Mouse (Mus musculus): Measurements from ENCODE around the gene Spindoc. TPM values are rescaled to one million over a fixed set of nuclear protein-coding genes. Genes with fewer than 3 reads are reported as not detected.

Spindoc gene
- 10 to 100 TPM; 35.4 to 39.4 TPM for total RNA-seq (2021)
- long read RNA-seq, experiment 1, transcript Spindoc-201 (6 exons, 3,152 nt) = major isoform, 9 of 22 reads
- long read RNA-seq, experiment 1, partial matches to known transcripts = 1 of 22 reads
- long read RNA-seq, experiment 1, other reads (novel, unspliced or antisense) = 11 of 22 reads
- long read RNA-seq, experiment 2, transcript Spindoc-201 (6 exons, 3,152 nt) = major isoform, 15 of 30 reads
- long read RNA-seq, experiment 2, partial matches to known transcripts = 3 of 30 reads
- long read RNA-seq, experiment 2, other reads (novel, unspliced or antisense) = 12 of 30 reads

DNA sequence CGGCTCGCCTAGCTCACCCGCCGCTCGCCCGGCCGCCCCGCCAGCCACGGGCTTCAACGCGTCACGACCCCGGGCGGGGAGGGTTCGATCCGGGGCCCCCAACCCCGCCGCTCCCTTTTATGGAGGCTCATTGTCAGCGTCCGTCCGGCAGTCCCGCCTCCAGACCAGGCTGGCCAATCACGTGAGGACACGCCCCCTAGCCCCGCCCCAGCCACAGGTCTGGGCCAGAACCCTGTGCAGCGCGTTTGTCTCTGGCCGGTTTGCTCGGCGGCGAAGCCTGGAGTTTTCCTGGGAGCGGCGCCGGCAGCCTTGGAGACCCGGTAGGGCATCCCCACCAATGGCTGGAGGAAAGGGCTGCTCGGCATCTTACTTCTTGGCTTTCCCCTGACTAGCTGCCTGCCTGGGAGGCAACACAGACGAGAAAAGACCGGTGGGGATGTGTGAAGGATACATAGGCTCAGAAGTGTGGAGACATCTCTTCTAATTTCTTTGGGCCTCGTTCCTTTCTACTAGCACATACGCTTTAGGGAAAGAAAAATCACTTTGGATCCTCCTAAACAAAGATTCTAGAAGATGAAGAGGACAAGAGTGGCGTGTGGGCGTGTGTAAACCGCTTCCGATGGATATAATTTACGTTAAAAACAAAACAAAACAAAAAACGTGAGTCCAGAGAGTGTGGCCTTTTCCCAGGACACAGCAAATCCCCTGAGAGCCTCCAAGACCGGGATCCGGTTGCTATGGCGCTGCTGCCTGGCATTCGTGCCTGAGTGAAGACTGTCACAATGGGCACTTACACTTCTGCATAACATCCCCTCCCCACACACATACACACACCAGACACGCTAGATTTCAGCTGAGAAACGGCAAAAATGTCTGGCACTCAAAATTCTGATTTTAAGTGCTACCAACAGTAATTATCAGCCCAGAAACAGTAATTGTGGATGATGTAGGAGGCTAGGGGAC is at the start of gene Spindoc:
Gene Spindoc, minus strand, starts transcription at position 92 of the 963 bp plus-strand sequence.
- DNase-seq (ENCODE audit: low spot score in 2 of 2) = peak; percentile 96 to 98

DNA sequence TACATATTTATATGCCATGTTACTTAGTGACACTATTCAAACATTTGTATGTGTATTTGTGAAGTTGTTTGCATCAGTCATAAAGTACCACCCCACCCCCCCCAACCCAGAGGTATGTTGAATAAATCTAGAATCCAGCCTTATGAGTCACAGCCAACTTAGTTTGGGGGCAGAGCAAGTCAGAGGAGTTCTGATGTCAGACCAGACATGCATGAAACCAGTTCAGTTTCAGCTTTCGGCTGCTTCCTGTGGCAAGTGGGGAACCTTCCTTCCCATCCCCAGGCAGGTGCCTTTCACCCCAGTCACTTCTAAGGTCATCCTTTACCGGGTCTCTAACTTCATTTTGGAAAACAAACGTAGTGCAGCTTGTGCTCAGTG is 42.6 kb upstream of the Spindoc start:
- DNase-seq (ENCODE audit: low spot score in 2 of 2) = no peak

DNA sequence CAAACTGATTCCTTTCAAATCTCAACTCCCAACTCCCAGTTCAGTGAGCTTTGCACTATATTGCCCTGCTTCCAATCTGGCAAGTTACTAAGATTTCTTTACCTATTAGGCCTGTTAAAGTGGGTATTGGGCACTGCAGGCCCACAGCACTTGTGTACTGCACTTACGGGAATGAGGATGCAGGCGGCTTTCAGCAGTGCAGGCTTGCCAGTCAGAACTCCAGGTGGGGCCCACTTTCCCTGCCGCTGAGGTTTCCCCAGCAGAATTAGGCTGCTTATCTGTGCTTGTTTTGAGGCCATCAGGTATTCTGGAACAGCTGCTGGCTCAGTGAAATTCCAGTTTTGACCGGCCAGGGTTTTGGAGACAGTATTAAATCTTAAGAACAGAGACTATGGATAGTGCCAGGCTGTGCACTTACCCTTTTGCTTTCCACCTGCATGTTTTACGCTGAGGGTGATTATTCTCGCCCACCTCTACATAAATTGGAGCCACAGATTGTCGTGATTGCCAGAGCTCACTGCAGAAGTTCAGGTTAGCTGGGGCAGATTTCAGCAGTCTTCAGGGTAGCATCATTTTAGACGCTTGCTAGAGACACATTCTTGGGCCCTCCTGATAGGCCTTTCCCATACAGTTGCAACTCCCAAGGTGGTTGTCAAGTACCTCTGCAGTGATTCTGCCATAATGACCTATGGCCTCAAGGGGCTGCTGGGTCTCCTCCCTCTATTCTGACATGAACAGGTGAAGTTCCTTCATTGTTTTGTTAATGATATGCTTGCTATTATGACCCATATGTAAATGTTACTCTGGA is 42.0 kb upstream of the Spindoc start:
- no peak for DNase-seq (ENCODE audit: low spot score in 2 of 2)

DNA sequence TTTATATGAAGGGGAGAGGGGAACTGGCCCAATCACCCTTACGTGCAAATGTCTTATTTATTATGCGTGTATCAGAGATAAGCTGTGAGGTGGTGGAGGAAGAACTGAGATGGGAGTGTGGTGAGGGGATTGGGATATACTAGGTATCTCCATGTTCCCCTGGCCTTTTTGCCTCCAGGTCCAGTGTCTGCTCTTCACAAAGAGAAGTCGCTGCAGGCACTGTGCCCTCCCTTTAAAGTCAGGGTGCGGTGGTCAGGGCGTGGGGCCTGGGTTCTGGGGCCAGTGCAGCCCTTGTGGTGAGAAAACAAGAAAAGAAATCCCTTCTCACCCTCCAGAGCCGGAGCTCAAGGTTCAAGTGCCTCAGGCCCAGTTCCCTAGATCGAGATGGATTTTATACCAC is 41.3 kb upstream of the Spindoc start:
- DNase-seq (ENCODE audit: low spot score in 2 of 2) = no peak

DNA sequence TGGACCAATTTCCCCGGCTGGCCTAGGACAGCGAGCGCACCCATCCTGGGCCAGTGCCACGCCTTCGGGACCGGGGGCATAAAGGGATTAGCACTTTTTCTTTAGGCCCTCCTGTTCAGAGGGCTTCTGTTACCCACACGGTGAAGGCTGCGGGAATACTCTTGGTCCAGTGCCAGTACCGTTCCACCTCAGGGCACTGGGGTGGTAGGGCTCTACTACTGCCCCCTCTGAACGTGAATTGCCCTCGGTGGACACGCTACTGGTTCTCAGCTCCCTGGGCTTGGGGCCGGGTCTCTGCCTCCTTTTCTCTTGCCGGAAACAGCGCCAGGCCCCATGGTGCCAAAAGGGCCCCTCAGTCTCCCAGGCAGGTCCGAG is 40.8 kb upstream of the Spindoc start:
- no peak for DNase-seq (ENCODE audit: low spot score in 2 of 2)

DNA sequence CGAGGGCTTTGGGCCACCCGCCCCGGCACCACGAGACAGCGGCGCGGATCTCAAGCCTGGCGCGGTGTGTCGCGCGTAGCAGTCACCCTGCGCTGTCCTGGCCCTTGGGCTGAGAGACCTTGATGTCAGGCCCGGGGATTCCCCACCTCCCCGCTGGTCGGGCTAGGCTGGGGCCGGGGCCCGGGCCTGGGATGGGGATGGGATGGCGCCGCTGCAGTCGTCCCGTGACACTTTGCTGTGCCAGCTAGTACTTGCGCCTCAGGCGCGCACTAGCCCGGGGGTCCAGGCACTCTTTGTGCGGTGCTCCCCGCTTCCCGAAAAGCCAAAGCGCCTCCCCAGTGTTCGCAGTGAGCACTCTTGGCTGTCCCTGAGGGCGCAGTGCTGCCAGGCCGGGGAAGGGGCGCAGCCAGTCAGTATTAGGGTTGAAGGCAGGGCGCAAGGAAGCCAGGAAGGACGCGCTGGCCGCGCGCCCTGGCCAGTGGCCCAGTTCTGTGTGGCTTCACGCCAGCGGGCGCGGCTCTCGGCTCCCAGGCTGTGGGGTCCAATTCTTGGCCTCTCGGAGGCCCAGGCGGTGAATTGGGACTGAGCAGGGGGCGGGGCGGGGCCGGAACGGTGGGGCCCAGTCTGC is 40.3 kb upstream of the Spindoc start:
- peak; percentile 66 to 79 for DNase-seq (ENCODE audit: low spot score in 2 of 2)

DNA sequence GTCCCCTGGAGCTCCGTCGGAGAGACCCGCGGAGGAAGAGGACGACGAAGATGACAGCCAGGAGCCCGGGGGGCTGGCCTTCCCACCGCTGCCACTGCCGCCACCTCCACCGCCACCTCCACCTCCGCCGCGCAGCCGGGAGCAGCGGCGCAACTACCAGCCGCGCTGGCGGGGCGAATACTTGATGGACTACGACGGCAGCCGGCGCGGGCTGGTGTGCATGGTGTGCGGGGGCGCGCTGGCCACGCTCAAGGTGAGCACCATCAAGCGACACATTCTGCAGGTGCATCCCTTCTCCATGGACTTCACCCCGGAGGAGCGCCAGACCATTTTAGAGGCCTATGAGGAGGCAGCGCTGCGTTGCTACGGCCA is 39.8 kb upstream of the Spindoc start:
- DNase-seq (ENCODE audit: low spot score in 2 of 2) = peak in 1 of 2 experiments; percentile 13

DNA sequence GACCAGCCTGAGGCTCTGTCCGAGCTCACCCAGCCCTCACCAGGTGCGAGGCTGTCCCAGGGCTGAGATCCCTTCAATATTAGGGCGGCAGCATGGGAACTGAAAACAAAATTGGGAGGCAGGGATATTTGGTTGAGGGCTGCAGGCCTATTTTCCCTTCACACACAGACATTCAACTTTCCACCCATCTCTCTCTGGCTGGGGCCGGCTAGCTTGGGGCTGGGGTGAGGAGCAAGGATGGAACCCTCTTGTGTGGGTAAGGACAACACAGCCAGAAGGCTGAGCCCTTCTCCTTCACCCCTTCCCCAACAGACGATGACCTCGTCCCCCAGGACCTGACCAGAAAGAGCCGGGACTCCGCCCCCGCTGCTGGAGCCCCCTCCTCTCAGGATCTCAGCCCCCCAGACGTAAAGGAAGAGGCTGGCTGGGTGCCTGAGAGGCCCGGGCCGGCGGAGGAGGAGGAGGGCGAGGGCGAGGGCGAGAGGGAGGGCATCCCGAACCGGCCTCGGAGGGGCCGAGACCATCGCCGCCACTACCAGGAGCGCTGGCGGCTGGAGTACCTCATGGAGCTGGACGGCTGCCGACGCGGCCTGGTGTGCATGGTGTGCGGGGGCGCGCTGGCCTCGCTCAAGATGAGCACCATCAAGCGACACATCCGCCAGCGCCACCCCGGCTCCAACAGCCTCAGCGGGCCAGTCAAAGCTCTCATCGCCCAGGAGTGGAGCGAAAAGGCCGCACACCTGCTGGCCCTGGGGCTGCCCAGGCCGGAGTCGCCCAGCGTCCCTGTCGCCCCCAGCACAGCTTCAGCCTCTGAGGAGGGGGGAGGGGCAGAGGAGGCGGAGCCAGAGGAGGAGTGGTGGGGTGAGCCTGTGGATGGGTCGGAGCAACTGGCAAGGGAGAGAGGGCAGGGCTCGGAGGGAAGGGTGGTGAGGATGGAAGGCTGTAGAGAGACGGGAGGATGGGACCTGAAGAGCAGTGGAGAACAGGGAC is 39.1 kb upstream of the Spindoc start:
- DNase-seq (ENCODE audit: low spot score in 2 of 2) = peak; percentile 16 to 30

DNA sequence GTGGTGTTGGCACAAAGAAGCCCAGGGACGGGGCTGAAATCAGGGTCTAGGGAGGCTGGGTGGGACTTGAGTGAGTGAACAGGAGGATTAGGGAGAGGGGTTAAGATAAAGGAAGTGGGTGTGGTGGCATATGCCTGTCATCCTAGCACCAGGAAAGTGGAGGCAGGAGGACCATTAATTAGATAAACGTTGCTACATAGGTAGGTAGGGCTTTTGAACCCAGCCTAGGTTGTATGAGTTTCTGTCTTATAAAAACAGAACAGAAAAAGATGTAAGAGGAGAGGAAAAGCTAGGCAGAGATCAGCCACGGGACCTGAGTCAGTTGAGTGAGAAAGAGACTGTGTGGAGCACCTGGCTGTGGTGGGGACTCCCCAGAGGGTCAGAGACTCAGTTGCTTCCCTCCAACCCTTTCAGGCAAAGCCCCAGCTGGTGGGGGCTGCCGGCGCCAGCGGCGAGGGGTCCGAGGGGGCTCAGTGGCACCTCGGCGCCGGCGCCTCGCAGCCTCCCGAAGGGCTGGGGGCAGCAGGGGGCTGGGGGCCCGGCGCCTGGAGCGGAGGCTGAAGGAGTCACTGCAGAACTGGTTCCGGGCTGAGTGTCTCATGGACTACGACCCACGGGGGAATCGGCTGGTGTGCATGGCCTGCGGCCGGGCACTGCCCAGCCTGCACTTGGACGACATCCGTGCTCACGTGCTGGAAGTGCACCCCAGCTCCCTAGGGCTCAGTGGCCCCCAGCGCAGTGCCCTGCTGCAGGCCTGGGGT is 38.2 kb upstream of the Spindoc start:
- DNase-seq (ENCODE audit: low spot score in 2 of 2) = no peak

DNA sequence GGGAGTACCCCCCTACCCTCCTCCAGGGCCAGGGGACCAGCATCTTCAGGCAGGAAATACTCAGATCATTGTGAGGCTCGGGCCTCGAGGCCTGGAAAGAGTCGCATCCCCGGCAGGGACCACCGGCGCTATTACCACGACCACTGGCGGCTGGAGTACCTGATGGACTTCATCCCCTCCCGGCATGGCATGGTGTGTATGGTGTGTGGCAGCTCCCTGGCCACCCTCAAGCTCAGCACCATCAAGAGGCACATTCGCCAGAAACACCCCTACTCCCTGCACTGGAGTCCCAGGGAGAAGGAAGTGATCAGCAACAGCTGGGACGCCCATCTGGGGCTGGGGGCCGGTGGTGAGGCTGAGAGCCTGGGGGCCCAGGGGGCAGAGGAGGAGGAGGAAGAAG is 37.3 kb upstream of the Spindoc start:
- no peak for DNase-seq (ENCODE audit: low spot score in 2 of 2)

DNA sequence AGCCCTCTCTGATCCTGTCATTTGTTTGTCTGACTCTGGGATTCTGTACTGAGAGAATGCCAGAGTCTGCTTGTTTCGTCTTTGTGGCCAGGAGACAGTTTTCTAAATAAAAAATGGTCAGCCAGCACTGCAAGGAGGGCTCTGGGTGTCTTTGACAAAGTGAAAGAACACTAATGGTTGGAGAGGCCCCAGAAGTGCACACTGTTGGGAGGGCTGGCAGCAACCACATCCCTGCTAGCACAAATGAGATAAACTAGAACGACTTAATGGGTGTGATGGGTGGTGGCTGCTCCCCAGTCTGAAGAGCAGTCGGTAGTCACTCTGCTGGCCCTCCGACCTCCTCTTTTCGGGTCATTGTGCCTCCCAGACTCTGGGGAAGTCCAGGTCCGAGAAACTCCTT is 36.3 kb upstream of the Spindoc start:
- DNase-seq (ENCODE audit: low spot score in 2 of 2) = no peak

DNA sequence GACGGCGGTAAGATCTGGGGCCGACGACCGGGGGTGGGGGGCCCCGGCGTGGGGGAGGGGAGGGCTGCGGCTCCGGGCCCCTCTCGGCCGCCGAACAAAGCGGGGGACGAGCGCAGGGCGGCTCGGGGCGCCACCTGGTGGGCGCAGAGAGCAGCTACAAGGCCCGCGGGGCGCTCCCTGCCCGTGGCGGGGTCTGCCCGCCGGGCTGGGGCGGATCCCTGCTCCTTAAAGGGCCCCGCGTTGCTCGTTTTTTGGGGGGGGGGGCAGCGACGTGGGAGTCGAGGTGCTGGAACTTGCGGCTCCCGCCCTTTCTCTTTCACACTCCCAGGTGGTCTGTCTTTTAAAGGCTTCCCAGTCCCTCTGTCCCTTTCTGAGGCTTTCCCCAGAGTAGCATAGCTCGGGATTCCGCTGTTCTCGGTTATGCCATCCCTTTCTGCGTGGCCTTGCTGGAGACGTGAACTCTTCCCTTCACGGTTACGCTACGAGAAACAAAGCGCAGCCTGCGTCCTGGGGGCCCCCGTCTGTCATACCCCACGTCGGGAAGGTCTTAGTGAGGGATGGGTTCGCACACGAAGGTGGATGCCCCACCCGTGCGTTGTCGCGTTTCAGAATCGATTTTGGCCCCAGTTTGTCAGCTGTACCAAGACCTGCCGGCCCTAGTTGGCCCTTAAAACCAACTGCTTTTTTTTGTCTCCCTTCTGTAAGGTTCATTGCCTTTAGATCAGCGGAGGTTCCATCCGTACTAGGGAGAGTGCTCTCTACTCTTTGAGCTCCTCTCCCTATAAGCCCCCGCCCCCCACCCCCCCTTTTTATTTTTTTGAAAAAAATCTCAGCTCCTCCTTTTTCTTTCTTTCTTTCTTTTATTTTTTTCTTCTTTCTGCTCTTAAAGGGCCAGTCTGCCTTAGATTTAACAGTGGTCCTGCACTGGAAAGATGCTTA is 35.4 kb upstream of the Spindoc start:
- DNase-seq (ENCODE audit: low spot score in 2 of 2) = peak; percentile 59 to 70

DNA sequence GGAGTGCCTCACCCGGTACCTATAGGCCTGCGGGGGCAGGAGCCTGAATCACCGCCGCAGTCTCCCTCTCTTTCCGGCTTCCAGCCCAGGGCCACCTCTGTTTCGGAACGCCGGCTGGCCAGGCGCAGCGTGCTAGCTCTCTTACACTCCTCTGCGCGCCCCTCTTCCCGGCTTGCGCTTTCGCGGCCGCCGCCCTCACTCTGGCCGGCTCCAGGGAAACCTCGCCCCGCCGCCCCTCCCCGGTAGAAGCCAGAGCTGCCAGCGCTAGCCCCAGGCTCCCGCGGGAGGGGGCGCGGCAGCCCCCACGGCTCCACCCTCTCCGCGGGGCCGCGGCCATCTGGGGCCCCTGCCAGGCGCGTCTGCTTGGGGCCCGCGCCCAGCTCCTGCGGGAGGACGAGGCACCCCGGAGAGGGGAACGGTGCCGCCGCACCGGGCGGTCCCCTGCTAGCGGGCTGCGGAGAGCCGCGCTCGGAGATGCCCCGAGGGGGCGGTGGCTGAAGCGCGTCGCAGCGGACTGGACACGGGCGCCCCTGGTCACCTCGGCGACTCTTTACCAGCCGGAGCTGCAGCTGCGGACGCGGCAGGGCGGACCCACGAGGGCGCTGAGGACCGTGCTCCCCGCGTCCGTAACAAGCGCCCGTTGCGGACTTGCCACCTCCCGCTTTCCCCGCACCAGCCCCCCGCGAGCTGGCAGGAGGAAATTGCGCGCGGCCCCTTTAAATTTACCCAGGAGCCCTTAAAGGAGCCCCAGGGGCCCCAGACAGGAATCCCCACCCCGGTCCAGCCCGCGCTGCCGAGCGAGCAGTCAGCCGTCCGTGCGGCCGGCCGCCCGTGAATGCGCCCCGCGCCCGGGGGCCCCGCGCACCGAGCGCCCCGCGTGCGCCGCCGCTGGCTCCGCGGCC is 34.3 kb upstream of the Spindoc start, which contains the start of gene 2700081O15Rik:
Gene 2700081O15Rik, plus strand, starts transcription at position 792 of the 902 bp plus-strand sequence.
- peak; percentile 44 to 52 for DNase-seq (ENCODE audit: low spot score in 2 of 2)

DNA sequence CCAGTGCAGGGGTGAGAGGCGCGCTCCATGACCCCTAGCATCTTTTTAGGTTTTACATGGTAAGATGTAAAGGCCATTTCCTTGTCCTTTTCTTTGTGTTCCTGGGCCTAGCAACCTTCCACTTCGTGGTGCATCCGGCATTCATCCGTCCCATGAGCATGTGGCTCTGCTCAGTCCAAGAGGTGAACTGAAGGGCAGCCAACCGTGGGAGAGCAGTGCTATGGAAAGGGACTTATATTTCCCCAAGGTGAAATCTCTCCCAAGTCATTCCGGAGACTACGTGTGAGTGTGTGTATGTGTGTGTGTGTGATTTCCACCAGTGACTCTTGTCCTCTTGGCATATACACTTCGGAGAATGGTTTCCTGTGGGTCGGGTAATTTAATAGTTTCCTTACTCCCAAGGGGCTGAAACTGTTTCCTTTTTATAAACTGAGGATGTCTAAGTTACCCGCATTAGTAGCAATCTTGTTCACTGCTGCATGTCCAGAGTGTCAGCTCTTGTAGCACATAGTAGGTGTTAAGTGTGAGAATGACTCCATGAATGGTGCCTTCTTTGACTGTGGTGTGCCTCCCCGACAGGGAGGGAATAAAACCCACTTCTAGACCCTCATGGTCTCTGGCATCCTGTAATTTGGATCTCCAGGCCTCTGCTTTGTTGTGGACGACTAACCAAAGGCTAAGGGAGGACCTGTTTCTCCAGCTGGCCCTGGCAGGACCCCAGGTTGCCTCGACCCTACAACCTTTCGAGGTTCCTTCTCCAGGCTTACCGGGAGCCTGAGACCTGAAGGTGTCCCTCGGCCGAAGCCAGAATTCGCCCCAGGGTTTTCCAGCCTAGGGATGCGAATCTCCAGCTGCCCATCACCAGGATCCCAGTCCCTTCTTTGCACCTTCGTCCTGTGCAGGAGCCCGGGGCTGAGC is 33.4 kb upstream of the Spindoc start:
- no peak for DNase-seq (ENCODE audit: low spot score in 2 of 2)

DNA sequence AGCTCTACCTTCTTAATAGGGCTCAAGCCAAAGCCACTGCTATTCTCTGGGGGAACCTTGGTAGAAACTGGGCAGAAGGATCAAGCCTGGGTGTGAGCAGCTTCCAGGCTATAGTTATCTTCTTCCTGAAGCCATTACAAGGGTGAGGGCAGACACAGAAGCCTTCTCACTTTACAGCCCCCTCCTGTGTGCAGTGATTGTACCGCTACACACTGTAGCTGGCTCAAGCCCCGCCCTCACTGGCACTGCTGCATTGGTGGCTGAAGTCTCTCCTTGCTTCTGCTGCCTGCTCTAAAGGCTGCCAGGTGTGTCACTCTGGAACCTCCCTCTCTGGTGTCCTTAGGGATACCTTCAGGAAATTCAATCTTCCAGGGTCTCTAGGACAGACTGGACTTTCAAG is 29.6 kb upstream of the Spindoc start:
- DNase-seq (ENCODE audit: low spot score in 2 of 2) = no peak
